14 mouse cellular contexts compared by ENCODE assay signal in the genomic region with DNA sequence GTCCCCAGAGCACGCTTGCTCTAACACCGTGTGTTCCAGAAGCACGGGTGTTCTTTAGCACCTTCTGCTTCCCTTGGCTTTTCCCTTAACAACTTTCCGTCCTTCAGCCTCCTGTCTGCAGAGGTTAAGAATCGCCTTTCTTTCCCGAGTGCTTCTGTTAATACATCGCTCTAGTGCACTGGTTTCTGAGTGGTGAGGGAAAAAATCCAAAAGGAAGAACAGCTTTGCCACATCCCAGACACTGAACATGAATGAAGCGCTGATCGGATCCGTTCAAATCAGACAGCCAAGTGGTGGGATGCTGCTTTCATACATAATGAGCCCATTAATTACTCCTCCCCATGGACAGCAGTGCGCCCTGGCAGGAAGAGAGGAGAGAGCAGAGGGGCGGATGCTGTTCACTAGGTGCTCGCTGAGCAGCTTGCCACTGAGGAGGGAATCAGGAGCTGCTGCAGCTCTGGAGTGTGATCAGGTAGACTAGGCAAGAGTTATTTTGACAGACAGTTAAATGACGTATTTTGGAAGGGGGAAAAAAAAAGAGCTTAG. TPM values are rescaled to one million over a fixed set of nuclear protein-coding genes. Genes with fewer than 3 reads are reported as not detected.
DNase-seq lines count a peak whose midpoint lies in the region; ATAC-seq and TF ChIP-seq lines count a peak whose summit lies in the region.
"Had no signal": no experiment of that assay in that cellular context is flagged by ENCODE, and none has a peak within 500 bp of the region (broad histone marks: within the 10 kb centered on the region; RNA-seq: fewer than 3 reads in every experiment).

No protein-coding gene starts in this region.

- H3K9me3 ChIP-seq in kidney, postnatal 0 days (replicated peaks; ENCODE audit: low read length): no peaks in the 10 kb centered on the region
- H3K9me3 ChIP-seq in kidney, embryonic 14.5 days (ENCODE audit: control insufficient read depth, low read length): no peaks in the 10 kb centered on the region
- no peaks in the 10 kb centered on the region for H3K9me3 ChIP-seq in hindbrain, embryonic 15.5 days
- no peaks in the 10 kb centered on the region for H3K9me3 ChIP-seq in stomach, postnatal 0 days (ENCODE audit: control insufficient read depth, low read length)
- H3K9me3 ChIP-seq: heart, embryonic 10.5 days; intestine, embryonic 15.5 days; liver, embryonic 13.5 days had no signal

- no peak for ATAC-seq in kidney, postnatal 0 days (replicated peaks; ENCODE audit: low FRiP score, low read depth)
- no peak for ATAC-seq in kidney, embryonic 14.5 days (ENCODE audit: low FRiP score, low TSS enrichment)
- ATAC-seq in hindbrain, embryonic 15.5 days (ENCODE audit: low FRiP score, low read depth): peak; percentile 90
- no peak for ATAC-seq in stomach, postnatal 0 days (ENCODE audit: low FRiP score, low TSS enrichment)
- ATAC-seq: CD4-positive, CD25-positive, alpha-beta regulatory T cell, adult 4 months; intestine, embryonic 15.5 days had no signal

- TF ChIP-seq EP300 in stomach, postnatal 0 days (optimal IDR thresholded peaks at IDR 0.05): no peak

- no peak overlapping the region for H3K27ac ChIP-seq in kidney, postnatal 0 days
- no peak overlapping the region for H3K27ac ChIP-seq in kidney, embryonic 14.5 days (ENCODE audit: low read depth, low read length)
- H3K27ac ChIP-seq in hindbrain, embryonic 15.5 days (replicated peaks): no peak overlapping the region
- H3K27ac ChIP-seq in stomach, postnatal 0 days (replicated peaks): no peak overlapping the region
- H3K27ac ChIP-seq: heart, embryonic 10.5 days; intestine, embryonic 15.5 days; liver, embryonic 13.5 days had no signal

- H3K36me3 ChIP-seq in kidney, postnatal 0 days (ENCODE audit: insufficient read depth, low read length): no peaks in the 10 kb centered on the region
- H3K36me3 ChIP-seq in kidney, embryonic 14.5 days (ENCODE audit: control insufficient read depth, insufficient read depth, low read length): no peaks in the 10 kb centered on the region
- H3K36me3 ChIP-seq in hindbrain, embryonic 15.5 days: no peaks in the 10 kb centered on the region
- no peaks in the 10 kb centered on the region for H3K36me3 ChIP-seq in stomach, postnatal 0 days (ENCODE audit: control insufficient read depth, insufficient read depth, low read length)
- H3K36me3 ChIP-seq: heart, embryonic 10.5 days; intestine, embryonic 15.5 days; liver, embryonic 13.5 days had no signal

- 0 out of 2 replicates have a peak overlapping the region, but pooled peaks have one; percentile 10 for H3K4me2 ChIP-seq in kidney, postnatal 0 days (ENCODE audit: low read length)
- H3K4me2 ChIP-seq in kidney, embryonic 14.5 days (replicated peaks; ENCODE audit: low read depth, low read length): no peak overlapping the region
- H3K4me2 ChIP-seq in hindbrain, embryonic 15.5 days: peak overlapping the region; percentile 47
- H3K4me2 ChIP-seq in stomach, postnatal 0 days (replicated peaks; ENCODE audit: low read depth): no peak overlapping the region
- H3K4me2 ChIP-seq: intestine, embryonic 15.5 days; liver, embryonic 13.5 days had no signal

- WGBS in kidney, postnatal 0 days: 44% methylated on average over 14 of the region's 14 CpGs
- WGBS in kidney, embryonic 14.5 days: 47% methylated on average over 14 of the region's 14 CpGs
- WGBS in hindbrain, embryonic 15.5 days: 31% methylated on average over 14 of the region's 14 CpGs
- WGBS in stomach, postnatal 0 days: 63% methylated on average over 14 of the region's 14 CpGs

- H3K9ac ChIP-seq in kidney, postnatal 0 days (ENCODE audit: low read depth, low read length): no peak overlapping the region
- H3K9ac ChIP-seq in kidney, embryonic 14.5 days (ENCODE audit: low read depth, low read length): no peak overlapping the region
- peak overlapping the region; percentile 0; the same call in 1 of the 2 replicates for H3K9ac ChIP-seq in hindbrain, embryonic 15.5 days
- H3K9ac ChIP-seq in stomach, postnatal 0 days (ENCODE audit: low read length): no peak overlapping the region
- H3K9ac ChIP-seq: intestine, embryonic 15.5 days; liver, embryonic 13.5 days had no signal

- H3K4me3 ChIP-seq in kidney, postnatal 0 days (replicated peaks; ENCODE audit: low read depth, low read length): no peak overlapping the region
- no peak overlapping the region for H3K4me3 ChIP-seq in kidney, embryonic 14.5 days (ENCODE audit: low read length)
- peak overlapping the region; percentile 18 for H3K4me3 ChIP-seq in hindbrain, embryonic 15.5 days
- no peak overlapping the region for H3K4me3 ChIP-seq in stomach, postnatal 0 days (ENCODE audit: low read depth, low read length)
- H3K4me3 ChIP-seq: heart, embryonic 10.5 days; intestine, embryonic 15.5 days; liver, embryonic 13.5 days had no signal

- peak; percentile 19 for DNase-seq in kidney, postnatal 0 days (ENCODE audit: low spot score)
- peak; percentile 25 for DNase-seq in testis, postnatal 10 days (ENCODE audit: low spot score)
- no peak for DNase-seq in testis, postnatal 14 days (ENCODE audit: low spot score)
- DNase-seq in stomach, postnatal 0 days (ENCODE audit: low spot score): no peak
- no peak for DNase-seq in heart, adult 18-20 months
- DNase-seq in gastrocnemius, postnatal 10 days: no peak
- DNase-seq: adrenal gland, postnatal 36 days; liver, embryonic 13.5 days had no signal

- no peaks in the 10 kb centered on the region for H3K4me1 ChIP-seq in kidney, postnatal 0 days (replicated peaks; ENCODE audit: insufficient read depth, low read length)
- H3K4me1 ChIP-seq in kidney, embryonic 14.5 days (ENCODE audit: control insufficient read depth, insufficient read depth, low read length): no peaks in the 10 kb centered on the region
- H3K4me1 ChIP-seq in hindbrain, embryonic 15.5 days (replicated peaks): 0 out of 2 replicates have a peak, but pooled peaks cover 11% of the 10 kb centered on the region
- no peaks in the 10 kb centered on the region for H3K4me1 ChIP-seq in stomach, postnatal 0 days (replicated peaks; ENCODE audit: control insufficient read depth, insufficient read depth)
- H3K4me1 ChIP-seq: intestine, embryonic 15.5 days had no signal

- TF ChIP-seq CTCF in kidney, postnatal 0 days (IDR thresholded peaks at IDR 0.05; ENCODE audit: low read depth): no peak
- no peak for TF ChIP-seq CTCF in stomach, postnatal 0 days (IDR thresholded peaks at IDR 0.05; ENCODE audit: low read depth)

- H3K27me3 ChIP-seq in kidney, postnatal 0 days (ENCODE audit: insufficient read depth, low read length): no peaks in the 10 kb centered on the region
- H3K27me3 ChIP-seq in kidney, embryonic 14.5 days (ENCODE audit: control insufficient read depth, insufficient read depth, low read length): no peaks in the 10 kb centered on the region
- H3K27me3 ChIP-seq in hindbrain, embryonic 15.5 days: no peaks in the 10 kb centered on the region
- H3K27me3 ChIP-seq in stomach, postnatal 0 days (ENCODE audit: control insufficient read depth, insufficient read depth, low read length): no peaks in the 10 kb centered on the region
- H3K27me3 ChIP-seq: intestine, embryonic 15.5 days; liver, embryonic 13.5 days had no signal

RNA-seq across cellular contexts. Expression of a gene that starts 42.0 kb away (rescaled TPM):
- 5.4 and 6.2 TPM in 2 replicates for polyA plus RNA-seq in kidney, postnatal 0 days (2015; fragmentation: Nextera tagmentation; extraction: Ambion mirVana)
- polyA plus RNA-seq in kidney, embryonic 14.5 days (2014; fragmentation: Nextera tagmentation; extraction: Ambion mirVana): 10.9 and 12.4 TPM in 2 replicates
- 3.9 and 4.4 TPM in 2 replicates for polyA plus RNA-seq in hindbrain, embryonic 15.5 days (2015; fragmentation: Nextera tagmentation; extraction: Ambion mirVana)
- 3.6 and 4.7 TPM in 2 replicates for polyA plus RNA-seq in stomach, postnatal 0 days (2015; fragmentation: Nextera tagmentation; extraction: Ambion mirVana)
- total RNA-seq in heart, adult 18-20 months (2021): 10 to 100 TPM; 15.3 to 22.5 TPM
- total RNA-seq in gastrocnemius, postnatal 10 days (2021): 10 to 100 TPM; 17.5 to 22.0 TPM

RNA-seq across cellular contexts. Expression of a gene that starts 54.2 kb away (rescaled TPM):
- polyA plus RNA-seq in kidney, postnatal 0 days (2015; fragmentation: Nextera tagmentation; extraction: Ambion mirVana): not detected in 2 replicates
- polyA plus RNA-seq in kidney, embryonic 14.5 days (2014; fragmentation: Nextera tagmentation; extraction: Ambion mirVana): 0.20 and 0.22 TPM in 2 replicates
- 0.84 and 0.93 TPM in 2 replicates for polyA plus RNA-seq in hindbrain, embryonic 15.5 days (2015; fragmentation: Nextera tagmentation; extraction: Ambion mirVana)
- not detected in 2 replicates for polyA plus RNA-seq in stomach, postnatal 0 days (2015; fragmentation: Nextera tagmentation; extraction: Ambion mirVana)
- total RNA-seq in heart, adult 18-20 months (2021): not detected
- under 1 TPM in 1 of 2 experiments, not detected in 1; 0.16 TPM for total RNA-seq in gastrocnemius, postnatal 10 days (2021)
- total RNA-seq: adrenal gland, postnatal 36 days had no signal
- polyA plus RNA-seq: CD4-positive, CD25-positive, alpha-beta regulatory T cell, adult 4 months; heart, embryonic 10.5 days; liver, embryonic 13.5 days; stomach, embryonic 14.5 days had no signal

Comparison
In these comparisons a context has a peak if more than half of its experiments do, and no peak if none do; other contexts are left out.
1. DNase-seq: peak in kidney, postnatal 0 days (single experiment) and testis, postnatal 10 days (single experiment); none in testis, postnatal 14 days (single experiment), stomach, postnatal 0 days (single experiment), heart, adult 18-20 months (0 of 2) and gastrocnemius, postnatal 10 days (single experiment).
2. H3K4me2 ChIP-seq: peak in kidney, postnatal 0 days (single experiment) and hindbrain, embryonic 15.5 days (single experiment); none in kidney, embryonic 14.5 days (single experiment) and stomach, postnatal 0 days (single experiment).